Mouse (Mus musculus) midbrain, embryonic 10.5 days (tissue): ENCODE data around the gene Nbl1. TPM values are rescaled to one million over a fixed set of nuclear protein-coding genes. Genes with fewer than 3 reads are reported as not detected.

ENCODE experiments used
- DNase-seq: peaks from one replicate; pipeline ENCODE4 v3.0.0-alpha.2; 2017; ENCODE audit warnings: low spot score
- H3K27ac ChIP-seq: fragments of 300-500 bp; sonication (generic); replicated peaks from 2 replicates; pipeline ENCODE4 v1.5.1; 2016; ENCODE audit warnings: mild to moderate bottlenecking
- H3K27me3 ChIP-seq: fragments of 300-500 bp; sonication (generic); 2 replicates; pipeline ENCODE4 v1.6.1; 2016; ENCODE audit warnings: low read depth, mild to moderate bottlenecking; ENCODE audit not compliant: poor library complexity, severe bottlenecking
- H3K36me3 ChIP-seq: fragments of 300-500 bp; sonication (generic); 2 replicates; pipeline ENCODE4 v1.6.1; 2016; ENCODE audit warnings: mild to moderate bottlenecking, moderate library complexity
- H3K4me1 ChIP-seq: fragments of 300-500 bp; sonication (generic); 2 replicates; pipeline ENCODE4 v1.6.1; 2016
- H3K4me3 ChIP-seq: fragments of 300-500 bp; sonication (generic); 2 replicates; pipeline ENCODE4 v1.5.1; 2016; ENCODE audit warnings: mild to moderate bottlenecking, moderate library complexity
- H3K9me3 ChIP-seq: fragments of 300-500 bp; sonication (generic); replicated peaks from 2 replicates; pipeline ENCODE4 v1.6.1; 2016; ENCODE audit warnings: mild to moderate bottlenecking
- WGBS: fragments of 180-500 bp; shearing (Covaris S2); methylation state at CpG from one replicate; pipeline ENCODE4 v1.1.7; 2016; 5-methylcytosine and 5-hydroxymethylcytosine counted together
- polyA plus RNA-seq: library from polyadenylated mRNA; unstranded; fragments of >200 nt; fragmentation: Nextera tagmentation; extraction: Ambion mirVana; gene quantifications from 2 replicates; pipeline ENCODE4 v1.2.1, GENCODE M21; 2016

Nbl1 gene
- polyA plus RNA-seq, 1 experiment from 2014 or later, result 8.7 TPM

GRCm38 (mm10) chr4:139033263-139034009 is 59.4 kb downstream of the Nbl1 start:
- Histone ChIP-seq H3K27me3 (no peaks in the 10 kb centered on the region), H3K36me3 (no peaks in the 10 kb centered on the region), H3K4me3 (no peak overlapping the region), H3K4me1 (peaks cover 17% of the 10 kb centered on the region), H3K27ac (no peak overlapping the region), H3K9me3 (no peaks in the 10 kb centered on the region)
- WGBS, result 87% methylated on average over 11 of the region's 11 CpGs
- no peak for DNase-seq

GRCm38 (mm10) chr4:139032521-139032920 is 60.3 kb downstream of the Nbl1 start:
- peaks cover 8% of the 10 kb centered on the region; the same call in 1 of the 2 replicates for H3K4me1 ChIP-seq
- no peak overlapping the region for H3K4me3 ChIP-seq
- H3K27me3 ChIP-seq, result no peaks in the 10 kb centered on the region
- WGBS, result 91% methylated on average over 12 of the region's 12 CpGs
- H3K9me3 ChIP-seq, result no peaks in the 10 kb centered on the region
- no peak overlapping the region for H3K27ac ChIP-seq
- H3K36me3 ChIP-seq, result no peaks in the 10 kb centered on the region
- DNase-seq, result no peak

Other genes with a start within 250 kb of the Nbl1 start
- gene Pla2g5, start 229.5 kb downstream of the Nbl1 start, polyA plus RNA-seq, result 0.22 and 0.37 TPM in 2 replicates
- gene Gm13030, start 219.0 kb downstream of the Nbl1 start, polyA plus RNA-seq, result not detected in 2 replicates
- not detected in 2 replicates for gene Pla2g2e, start 215.1 kb downstream of the Nbl1 start, polyA plus RNA-seq
- 2.1 and 3.0 TPM in 2 replicates for gene Otud3, start 179.0 kb downstream of the Nbl1 start, polyA plus RNA-seq
- gene Rnf186, start 125.9 kb downstream of the Nbl1 start, polyA plus RNA-seq, result not detected in 2 replicates
- gene Tmco4, start 120.1 kb downstream of the Nbl1 start, polyA plus RNA-seq, result 0.87 and 0.98 TPM in 2 replicates
- not detected in 2 replicates for gene Htr6, start 17.4 kb downstream of the Nbl1 start, polyA plus RNA-seq
- gene Minos1, start 38.1 kb upstream of the Nbl1 start, polyA plus RNA-seq, result 359 and 362 TPM in 2 replicates
- 330 and 349 TPM in 2 replicates for gene Capzb, start 99.9 kb upstream of the Nbl1 start, polyA plus RNA-seq
- 15.9 and 16.1 TPM in 2 replicates for gene Pqlc2, start 217.7 kb upstream of the Nbl1 start, polyA plus RNA-seq
- gene Akr7a5, start 217.8 kb upstream of the Nbl1 start, polyA plus RNA-seq, result 99.7 and 103 TPM in 2 replicates